Mouse (Mus musculus) small intestine, adult 2 months (tissue): ENCODE data around the gene Fuca1. TPM values are rescaled to one million over a fixed set of nuclear protein-coding genes. Genes with fewer than 3 reads are reported as not detected.

ENCODE experiments used
- H3K27ac ChIP-seq: fragments of 200-500 bp; 2 replicates; pipeline ENCODE4 v1.5.1; 2012; ENCODE audit warnings: low read depth, low read length, control low read depth, inconsistent platforms; ENCODE audit not compliant: insufficient read depth
- H3K27me3 ChIP-seq: fragments of 200-500 bp; 2 replicates; pipeline ENCODE4 v1.6.1; 2012; ENCODE audit warnings: mild to moderate bottlenecking, moderate library complexity, low read length, inconsistent platforms; ENCODE audit not compliant: control insufficient read depth, insufficient read depth
- H3K36me3 ChIP-seq: fragments of 200-500 bp; 2 replicates; pipeline ENCODE4 v1.6.1; 2012; ENCODE audit warnings: mild to moderate bottlenecking, low read length, control low read depth, inconsistent platforms; ENCODE audit not compliant: control insufficient read depth, insufficient read depth
- H3K4me1 ChIP-seq: fragments of 200-500 bp; 2 replicates; pipeline ENCODE4 v1.6.1; 2012; ENCODE audit warnings: low read length, inconsistent platforms, mixed read lengths; ENCODE audit not compliant: control insufficient read depth, insufficient read depth, insufficient read length
- H3K4me3 ChIP-seq: fragments of 200-500 bp; 2 replicates; pipeline ENCODE4 v1.5.1; 2012; ENCODE audit warnings: low read depth, mild to moderate bottlenecking, control low read depth, inconsistent platforms, low read length, moderate library complexity
- CTCF ChIP-seq: fragments of 200-500 bp; IDR thresholded peaks from 2 replicates; pipeline ENCODE4 v1.5.1; 2012; ENCODE audit warnings: low read depth, mild to moderate bottlenecking, control low read depth, inconsistent platforms, low read length, moderate library complexity, mixed read lengths; ENCODE audit not compliant: insufficient replicate concordance, insufficient read length; ENCODE audit errors: extremely low read depth
- POLR2A ChIP-seq: fragments of 200-500 bp; IDR thresholded peaks from 2 replicates; pipeline ENCODE4 v1.6.1; 2012; ENCODE audit warnings: low read depth, mild to moderate bottlenecking, control low read depth, inconsistent platforms, low read length, moderate library complexity
- WGBS: fragments of 180-500 bp; shearing (Covaris S2); methylation state at CpG from one replicate; pipeline ENCODE4 v1.1.7; 2018; 5-methylcytosine and 5-hydroxymethylcytosine counted together
- polyA plus RNA-seq: library from polyadenylated mRNA; depleted of rRNA; stranded (reverse); fragments of >200 nt; gene quantifications from 2 replicates; pipeline ENCODE4 v1.2.3, GENCODE M21; 2012

Fuca1 gene
- polyA plus RNA-seq, 1 experiment, result 108 TPM

- TF ChIP-seq CTCF (no peak), POLR2A (peak; percentile 87)
- WGBS, result under 1% methylated on average over 56 of the region's 56 CpGs
- peak within 1 kb of the TSS; percentile 73 for H3K4me3 ChIP-seq
- H3K27me3 ChIP-seq, result no peaks in the 10 kb centered on the region
- peaks cover 45% of the 10 kb centered on the region for H3K36me3 ChIP-seq
- H3K27ac ChIP-seq, result peak within 1 kb of the TSS; percentile 91
- peaks cover 11% of the 10 kb centered on the region for H3K4me1 ChIP-seq
Measured at GRCm38 (mm10) chr4:135963457-135964193, 43.1 kb downstream of the Fuca1 start, which contains the start of gene Gale. TSS of gene Gale (plus strand) at chr4:135963727.

GRCm38 (mm10) chr4:135964426-135964825 lies 43.9 kb downstream of the Fuca1 start:
- 1% methylated on average over 12 of the region's 12 CpGs for WGBS
- H3K4me1 ChIP-seq, result peaks cover 6% of the 10 kb centered on the region
- TF ChIP-seq CTCF (no peak), POLR2A (peak; percentile 89)
- no peaks in the 10 kb centered on the region for H3K27me3 ChIP-seq
- peak overlapping the region; percentile 91 for H3K27ac ChIP-seq
- peaks cover 53% of the 10 kb centered on the region for H3K36me3 ChIP-seq
- peak overlapping the region; percentile 73 for H3K4me3 ChIP-seq

- H3K27ac ChIP-seq, result peak overlapping the region; percentile 83
- peak overlapping the region; percentile 32 for H3K4me3 ChIP-seq
- WGBS, result 60% methylated on average over 9 of the region's 9 CpGs
- H3K4me1 ChIP-seq, result peaks cover 6% of the 10 kb centered on the region
- peaks cover 53% of the 10 kb centered on the region for H3K36me3 ChIP-seq
- TF ChIP-seq CTCF (no peak), POLR2A (no peak)
- H3K27me3 ChIP-seq, result no peaks in the 10 kb centered on the region
Measured at GRCm38 (mm10) chr4:135965113-135965512, 44.6 kb downstream of the Fuca1 start.

DNA sequence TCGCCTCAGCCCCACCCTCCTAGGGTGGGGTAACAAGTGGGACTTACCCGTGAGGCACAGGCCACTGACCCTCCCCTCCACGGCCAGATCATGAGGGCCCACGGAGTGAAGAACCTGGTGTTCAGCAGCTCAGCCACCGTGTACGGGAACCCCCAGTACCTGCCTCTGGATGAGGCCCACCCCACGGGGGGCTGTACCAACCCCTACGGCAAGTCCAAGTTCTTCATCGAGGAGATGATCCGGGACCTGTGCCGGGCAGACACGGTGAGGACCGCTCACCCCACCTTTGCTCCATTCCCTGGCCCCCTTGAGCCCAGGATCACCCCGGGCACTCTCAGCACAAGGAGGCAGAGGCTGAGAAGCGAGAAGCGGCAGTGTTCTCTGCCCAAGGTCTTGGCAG lies 45.7 kb downstream of the Fuca1 start:
- Histone ChIP-seq H3K4me1 (peaks cover 6% of the 10 kb centered on the region), H3K27ac (no peak overlapping the region), H3K4me3 (no peak overlapping the region), H3K27me3 (no peaks in the 10 kb centered on the region), H3K36me3 (peaks cover 55% of the 10 kb centered on the region)
- TF ChIP-seq CTCF, result no peak
- WGBS, result 90% methylated on average over 16 of the region's 16 CpGs

DNA sequence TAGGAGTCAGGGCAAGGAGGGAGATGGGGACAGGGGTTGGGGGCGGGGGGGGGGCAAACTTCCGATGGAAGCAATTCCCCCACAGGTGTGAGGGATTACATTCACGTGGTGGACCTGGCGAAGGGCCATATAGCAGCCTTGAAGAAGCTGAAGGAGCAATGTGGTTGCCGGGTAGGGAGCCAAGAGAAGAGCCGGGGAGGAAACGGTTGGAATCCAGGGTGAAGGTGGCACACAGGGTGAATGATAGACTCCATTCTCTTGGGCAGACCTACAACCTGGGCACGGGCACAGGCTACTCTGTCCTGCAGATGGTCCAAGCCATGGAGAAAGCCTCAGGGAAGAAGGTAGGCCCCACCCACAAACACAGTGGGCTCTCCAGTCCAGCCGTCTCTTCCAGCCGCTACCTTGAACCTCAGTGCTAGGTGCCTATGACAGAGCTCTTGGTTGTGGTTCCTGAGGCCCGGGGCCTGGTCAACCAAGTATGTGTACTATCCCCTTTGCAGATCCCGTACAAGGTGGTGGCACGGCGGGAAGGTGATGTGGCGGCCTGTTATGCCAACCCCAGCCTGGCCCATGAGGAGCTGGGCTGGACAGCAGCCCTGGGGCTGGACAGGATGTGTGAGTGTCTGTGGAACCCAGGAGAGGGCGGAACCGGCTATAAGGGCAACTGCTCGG lies 46.7 kb downstream of the Fuca1 start:
- Histone ChIP-seq H3K4me1 (peaks cover 10% of the 10 kb centered on the region), H3K27ac (no peak overlapping the region), H3K4me3 (no peak overlapping the region), H3K27me3 (no peaks in the 10 kb centered on the region), H3K36me3 (peaks cover 48% of the 10 kb centered on the region)
- TF ChIP-seq CTCF, result no peak
- TF ChIP-seq POLR2A, result no peak
- WGBS, result 81% methylated on average over 18 of the region's 18 CpGs

- H3K27ac ChIP-seq, result no peak overlapping the region
- no peaks in the 10 kb centered on the region for H3K27me3 ChIP-seq
- peaks cover 16% of the 10 kb centered on the region for H3K4me1 ChIP-seq
- no peak overlapping the region for H3K4me3 ChIP-seq
- peaks cover 48% of the 10 kb centered on the region for H3K36me3 ChIP-seq
- TF ChIP-seq CTCF (no peak), POLR2A (no peak)
- 82% methylated on average over 19 of the region's 19 CpGs for WGBS
Measured at GRCm38 (mm10) chr4:135968271-135968869, 47.8 kb downstream of the Fuca1 start.
